15 mouse cellular contexts compared by ENCODE assay signal in genomic region chr13:56434311-56434751, GRCm38 (mm10). TPM values are rescaled to one million over a fixed set of nuclear protein-coding genes. Genes with fewer than 3 reads are reported as not detected.
DNase-seq lines count a peak whose midpoint lies in the region; ATAC-seq lines count a peak whose summit lies in the region.
"Had no signal": no experiment of that assay in that cellular context is flagged by ENCODE, and none has a peak within 500 bp of the region (broad histone marks: within the 10 kb centered on the region; RNA-seq: fewer than 3 reads in every experiment).

No protein-coding gene starts in this region.

- peak; percentile 92 for DNase-seq in kidney, adult 11 months
- DNase-seq in adrenal gland, postnatal 10 days = peak; percentile 74
- peak; percentile 46 for DNase-seq in lung, postnatal 25 days (ENCODE audit: low spot score)
- no peak for DNase-seq in right cerebral cortex, adult 18-20 months
- no peak for DNase-seq in spleen, adult 18-20 months
- DNase-seq: liver, embryonic 13.5 days had no signal

- no peak for ATAC-seq in kidney, embryonic 14.5 days (ENCODE audit: low FRiP score, low TSS enrichment)
- ATAC-seq in kidney, embryonic 15.5 days (replicated peaks; ENCODE audit: low FRiP score) = 0 out of 2 replicates have a peak, but pooled peaks have one; percentile 27
- no peak for ATAC-seq in megakaryocyte-erythroid progenitor cell, adult 5-6 weeks (replicated peaks; ENCODE audit: low FRiP score, low TSS enrichment, poor library complexity, severe bottlenecking)
- ATAC-seq: CD4-positive, CD25-positive, alpha-beta regulatory T cell, adult 4 months had no signal

- no peak overlapping the region for H3K4me3 ChIP-seq in kidney, embryonic 14.5 days (ENCODE audit: low read length)
- H3K4me3 ChIP-seq in kidney, embryonic 15.5 days (replicated peaks) = no peak overlapping the region
- H3K4me3 ChIP-seq: erythroblast, embryonic 14.5 days; liver, embryonic 13.5 days had no signal

- H3K36me3 ChIP-seq in kidney, embryonic 14.5 days (ENCODE audit: control insufficient read depth, insufficient read depth, low read length) = no peaks in the 10 kb centered on the region
- H3K36me3 ChIP-seq in kidney, embryonic 15.5 days = no peaks in the 10 kb centered on the region
- H3K36me3 ChIP-seq: liver, embryonic 13.5 days had no signal

- peaks cover 26% of the 10 kb centered on the region for H3K27me3 ChIP-seq in kidney, embryonic 14.5 days (ENCODE audit: control insufficient read depth, insufficient read depth, low read length)
- peaks cover 36% of the 10 kb centered on the region for H3K27me3 ChIP-seq in kidney, embryonic 15.5 days

- H3K4me2 ChIP-seq in kidney, embryonic 14.5 days (replicated peaks; ENCODE audit: low read depth, low read length) = no peak overlapping the region
- H3K4me2 ChIP-seq in kidney, embryonic 15.5 days = no peak overlapping the region
- H3K4me2 ChIP-seq: liver, embryonic 13.5 days had no signal

- 72% methylated on average over 9 of the region's 9 CpGs for WGBS in kidney, embryonic 14.5 days
- WGBS in kidney, embryonic 15.5 days = 60% methylated on average over 9 of the region's 9 CpGs

- no peak overlapping the region for H3K27ac ChIP-seq in kidney, embryonic 14.5 days (ENCODE audit: low read depth, low read length)
- H3K27ac ChIP-seq in kidney, embryonic 15.5 days = no peak overlapping the region
- H3K27ac ChIP-seq: liver, embryonic 13.5 days had no signal

- H3K9ac ChIP-seq in kidney, embryonic 14.5 days (ENCODE audit: low read depth, low read length) = no peak overlapping the region
- no peak overlapping the region for H3K9ac ChIP-seq in kidney, embryonic 15.5 days
- H3K9ac ChIP-seq: liver, embryonic 13.5 days had no signal

- H3K9me3 ChIP-seq in kidney, embryonic 14.5 days (ENCODE audit: control insufficient read depth, low read length) = no peaks in the 10 kb centered on the region
- H3K9me3 ChIP-seq in kidney, embryonic 15.5 days (replicated peaks) = no peaks in the 10 kb centered on the region
- H3K9me3 ChIP-seq: liver, embryonic 13.5 days had no signal

- 0 out of 2 replicates have a peak, but pooled peaks cover 5% of the 10 kb centered on the region for H3K4me1 ChIP-seq in kidney, embryonic 14.5 days (ENCODE audit: control insufficient read depth, insufficient read depth, low read length)
- H3K4me1 ChIP-seq in kidney, embryonic 15.5 days = peaks cover 28% of the 10 kb centered on the region
- H3K4me1 ChIP-seq: liver, embryonic 13.5 days had no signal

RNA-seq across cellular contexts. Expression of gene Slc25a48, which starts 3.8 kb away (rescaled TPM):
- polyA plus RNA-seq in kidney, embryonic 14.5 days (2014; fragmentation: Nextera tagmentation; extraction: Ambion mirVana) = 0.69 and 0.94 TPM in 2 replicates
- 1 to 10 TPM; 4.1 to 4.5 TPM for total RNA-seq in adrenal gland, postnatal 10 days (2021)
- polyA plus RNA-seq in kidney, embryonic 15.5 days (2015; fragmentation: Nextera tagmentation; extraction: Ambion mirVana) = 0.45 and 0.59 TPM in 2 replicates
- not detected in 2 replicates for total RNA-seq in megakaryocyte-erythroid progenitor cell, adult 5-6 weeks (2014; fragmentation: Nextera tagmentation)
- not detected in 2 replicates for total RNA-seq in megakaryocyte-erythroid progenitor cell, adult 5-6 weeks (2017)
- total RNA-seq: monocyte, adult 5-6 weeks had no signal
- polyA plus RNA-seq: CD4-positive, CD25-positive, alpha-beta regulatory T cell, adult 4 months had no signal

RNA-seq across cellular contexts. Expression of gene Gm3045, which starts 7.9 kb away (rescaled TPM):
- not detected in 2 replicates for polyA plus RNA-seq in kidney, embryonic 14.5 days (2014; fragmentation: Nextera tagmentation; extraction: Ambion mirVana)
- total RNA-seq in adrenal gland, postnatal 10 days (2021) = not detected
- polyA plus RNA-seq in kidney, embryonic 15.5 days (2015; fragmentation: Nextera tagmentation; extraction: Ambion mirVana) = not detected in 2 replicates
- not detected in 2 replicates for total RNA-seq in megakaryocyte-erythroid progenitor cell, adult 5-6 weeks (2014; fragmentation: Nextera tagmentation)
- not detected in 2 replicates for total RNA-seq in megakaryocyte-erythroid progenitor cell, adult 5-6 weeks (2017)
- total RNA-seq: heart, postnatal 25 days; layer of hippocampus, postnatal 14 days; monocyte, adult 5-6 weeks had no signal
- polyA plus RNA-seq: CD4-positive, CD25-positive, alpha-beta regulatory T cell, adult 4 months; erythroblast, embryonic 14.5 days; gonadal fat pad, adult 2 months; liver, embryonic 13.5 days had no signal

RNA-seq across cellular contexts. Expression of gene Il9, which starts 47.7 kb away (rescaled TPM):
- polyA plus RNA-seq in kidney, embryonic 14.5 days (2014; fragmentation: Nextera tagmentation; extraction: Ambion mirVana) = not detected in 2 replicates
- not detected for total RNA-seq in adrenal gland, postnatal 10 days (2021)
- polyA plus RNA-seq in kidney, embryonic 15.5 days (2015; fragmentation: Nextera tagmentation; extraction: Ambion mirVana) = not detected in 2 replicates
- total RNA-seq in megakaryocyte-erythroid progenitor cell, adult 5-6 weeks (2014; fragmentation: Nextera tagmentation) = not detected in 2 replicates
- total RNA-seq in megakaryocyte-erythroid progenitor cell, adult 5-6 weeks (2017) = not detected in 2 replicates
- total RNA-seq: heart, postnatal 25 days; layer of hippocampus, postnatal 14 days; monocyte, adult 5-6 weeks had no signal
- polyA plus RNA-seq: CD4-positive, CD25-positive, alpha-beta regulatory T cell, adult 4 months; erythroblast, embryonic 14.5 days; gonadal fat pad, adult 2 months; liver, embryonic 13.5 days had no signal

Comparison
In these comparisons a context has a peak if more than half of its experiments do, and no peak if none do; other contexts are left out.
1. DNase-seq: peak in kidney, adult 11 months (single experiment), adrenal gland, postnatal 10 days (single experiment) and lung, postnatal 25 days (single experiment); none in right cerebral cortex, adult 18-20 months (single experiment) and spleen, adult 18-20 months (0 of 2).
2. RNA of gene Slc25a48, which starts 3.8 kb away (total RNA-seq): 4.1 to 4.5 TPM in adrenal gland, postnatal 10 days; not detected in megakaryocyte-erythroid progenitor cell, adult 5-6 weeks; every median in the first group is over 4 times any median in the second.